Mouse (Mus musculus) CH12F3 (cell line): ENCODE measurements around the gene Rasgrp2.

Experiments
- in situ Hi-C: fragments of 300-500 bp; cut with MboI; formaldehyde crosslinking; loops from 2 replicates; pipeline ENCODE4 v1.14.3; 2020; ENCODE audit warnings: low sequenced_read_pairs

Gene Rasgrp2

DNA sequence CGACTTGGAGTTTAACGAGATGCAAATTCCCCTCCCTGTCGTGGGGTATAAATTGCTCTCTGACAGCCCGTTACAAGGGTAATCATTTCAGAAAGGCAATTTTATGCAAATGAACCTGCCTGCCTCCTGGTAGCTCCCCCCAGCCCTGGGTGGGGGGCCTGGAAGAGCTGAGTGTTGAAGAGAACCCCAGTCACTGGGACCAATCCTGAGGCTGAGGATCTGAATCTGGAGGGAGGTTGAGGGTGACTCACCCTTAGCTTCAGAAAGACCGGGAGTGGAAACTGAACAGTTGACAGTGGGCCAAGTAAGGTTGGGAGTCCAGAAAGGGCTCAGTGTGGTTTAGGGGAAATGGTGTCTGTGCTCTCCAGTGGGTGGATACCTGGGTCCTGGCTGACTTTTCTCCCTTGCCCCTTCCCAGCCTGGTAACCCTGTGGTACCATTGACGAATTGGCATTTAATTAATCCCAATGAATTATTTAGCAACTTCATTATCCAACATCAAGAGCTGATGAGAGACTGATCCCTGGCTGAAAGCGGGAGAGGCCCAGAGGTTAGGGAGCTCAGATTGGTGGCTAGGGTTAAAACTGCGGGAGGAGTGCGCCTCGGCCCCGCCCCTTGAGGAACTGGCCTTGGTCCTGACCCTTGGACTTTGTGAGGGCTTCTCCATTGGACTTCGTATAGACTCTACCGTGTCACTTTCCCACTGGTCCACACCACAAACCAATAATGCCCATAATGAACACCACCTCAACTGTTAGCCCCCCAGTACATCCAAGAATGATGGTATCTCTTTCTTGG lies 27.8 kb downstream of the Rasgrp2 start:
- in situ Hi-C loops: no loop called here

DNA sequence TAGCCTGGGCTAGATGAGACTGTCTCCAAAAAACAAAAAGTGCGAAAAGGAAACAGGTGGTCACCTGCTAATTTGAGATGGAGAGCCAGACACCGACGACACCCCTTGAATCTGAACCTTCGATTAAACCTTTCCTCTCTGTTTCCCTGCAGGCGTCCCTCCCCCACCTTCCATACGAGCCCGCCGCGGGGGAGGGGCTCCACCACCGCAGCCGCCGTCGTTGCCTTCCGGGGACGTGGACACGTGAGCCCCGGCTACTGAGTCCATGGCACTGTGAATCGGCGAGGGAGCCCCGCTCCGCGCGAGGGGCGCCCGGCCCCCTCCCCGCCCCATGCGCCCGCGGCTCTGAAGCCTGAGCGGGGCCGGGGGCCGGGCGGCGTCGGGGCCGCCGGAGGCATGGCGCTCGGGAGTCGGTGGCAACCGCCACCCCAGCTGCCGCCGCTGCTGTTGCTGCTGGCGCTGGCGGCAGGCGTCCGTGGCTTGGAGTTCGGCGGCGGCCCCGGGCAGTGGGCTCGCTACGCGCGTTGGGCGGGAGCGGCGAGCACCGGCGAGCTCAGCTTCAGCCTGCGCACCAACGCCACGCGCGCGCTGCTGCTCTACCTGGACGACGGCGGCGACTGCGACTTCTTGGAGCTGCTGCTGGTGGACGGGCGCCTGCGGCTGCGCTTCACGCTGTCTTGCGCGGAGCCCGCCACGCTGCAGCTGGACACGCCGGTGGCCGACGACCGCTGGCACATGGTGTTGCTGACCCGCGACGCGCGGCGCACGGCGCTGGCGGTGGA lies 28.7 kb downstream of the Rasgrp2 start:
- in situ Hi-C loops: no loop called here

DNA sequence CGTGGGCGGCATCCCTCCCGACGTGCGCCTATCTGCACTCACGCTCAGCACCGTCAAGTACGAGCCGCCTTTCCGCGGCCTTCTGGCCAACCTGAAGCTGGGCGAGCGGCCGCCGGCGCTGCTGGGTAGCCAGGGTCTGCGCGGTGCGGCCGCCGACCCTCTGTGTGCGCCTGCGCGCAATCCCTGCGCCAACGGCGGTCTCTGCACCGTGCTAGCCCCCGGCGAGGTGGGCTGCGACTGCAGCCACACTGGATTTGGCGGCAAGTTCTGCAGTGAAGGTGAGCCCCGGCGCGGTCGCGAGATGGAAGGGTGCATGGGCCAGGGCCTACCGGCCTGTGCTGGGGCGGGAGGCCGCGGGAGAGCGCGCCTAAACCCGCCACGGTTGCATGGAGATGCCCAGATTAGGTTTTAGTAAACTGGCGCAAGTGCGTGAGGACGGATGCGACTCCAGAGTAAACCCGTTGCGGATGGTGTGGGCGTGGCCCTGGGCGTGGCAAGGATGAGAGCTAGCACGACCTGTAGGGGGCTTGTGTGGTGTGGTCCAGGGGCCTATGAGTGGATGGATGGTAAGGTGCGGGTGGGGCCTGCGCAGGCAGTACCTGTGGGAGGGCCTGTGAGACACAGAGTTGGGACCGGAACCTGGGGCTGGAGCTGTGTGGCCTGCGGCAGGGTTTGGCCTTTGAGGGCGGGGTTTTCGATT lies 29.5 kb downstream of the Rasgrp2 start:
- in situ Hi-C loops: no loop called here

DNA sequence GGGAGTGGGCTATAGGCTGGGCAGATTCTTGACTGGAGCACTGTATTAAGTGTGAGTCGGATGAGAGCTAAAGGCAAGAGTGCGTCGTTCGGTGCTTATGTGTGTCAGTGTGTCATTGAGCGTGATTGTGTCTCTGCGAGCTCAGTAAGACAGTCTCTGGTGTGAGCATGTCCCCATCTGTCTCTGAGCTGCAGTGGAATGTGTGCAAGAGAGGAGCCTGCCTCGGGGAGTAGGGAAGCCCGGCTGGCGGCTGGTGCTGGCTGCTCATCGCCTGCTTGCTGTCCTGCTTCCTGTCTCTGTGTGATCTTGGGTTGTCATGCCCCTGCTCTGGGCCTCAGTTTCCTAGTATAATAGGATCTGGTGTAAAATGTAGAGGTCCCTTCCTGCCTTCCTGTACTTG lies 43.9 kb downstream of the Rasgrp2 start:
- in situ Hi-C loops: no loop called here

DNA sequence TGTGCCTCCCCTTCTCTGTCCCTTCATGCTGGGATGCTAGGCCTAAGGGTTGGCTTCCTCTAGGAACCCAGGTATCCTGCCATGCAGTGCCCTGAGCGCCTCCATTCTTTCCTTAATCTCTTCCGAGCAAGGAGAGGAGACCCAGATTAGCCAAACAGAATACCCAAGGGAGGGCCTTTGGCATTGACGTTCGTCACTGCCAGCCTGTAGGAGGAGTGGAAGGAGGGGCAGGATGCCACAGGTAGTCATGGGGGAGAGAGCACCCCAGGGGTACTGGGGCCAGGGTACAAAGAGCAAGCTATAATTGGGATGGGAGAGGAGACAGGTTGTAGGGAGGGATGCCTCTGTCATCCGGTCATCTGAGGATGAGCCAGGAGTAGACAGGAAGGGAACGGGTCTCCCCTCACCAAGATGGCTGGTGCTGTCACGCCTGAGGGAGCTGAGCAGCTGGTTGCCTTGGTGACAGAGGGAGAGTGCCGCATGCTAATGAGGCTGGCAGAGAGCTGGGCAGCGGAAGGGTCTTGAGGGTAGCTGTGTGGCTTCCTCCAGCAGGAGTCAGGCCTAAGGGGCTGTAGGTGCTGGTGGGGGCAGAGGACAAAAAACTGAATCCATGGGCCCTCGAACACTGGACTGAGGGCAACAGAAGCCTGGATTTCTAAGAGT lies 46.8 kb downstream of the Rasgrp2 start:
- in situ Hi-C loops: no loop called here

DNA sequence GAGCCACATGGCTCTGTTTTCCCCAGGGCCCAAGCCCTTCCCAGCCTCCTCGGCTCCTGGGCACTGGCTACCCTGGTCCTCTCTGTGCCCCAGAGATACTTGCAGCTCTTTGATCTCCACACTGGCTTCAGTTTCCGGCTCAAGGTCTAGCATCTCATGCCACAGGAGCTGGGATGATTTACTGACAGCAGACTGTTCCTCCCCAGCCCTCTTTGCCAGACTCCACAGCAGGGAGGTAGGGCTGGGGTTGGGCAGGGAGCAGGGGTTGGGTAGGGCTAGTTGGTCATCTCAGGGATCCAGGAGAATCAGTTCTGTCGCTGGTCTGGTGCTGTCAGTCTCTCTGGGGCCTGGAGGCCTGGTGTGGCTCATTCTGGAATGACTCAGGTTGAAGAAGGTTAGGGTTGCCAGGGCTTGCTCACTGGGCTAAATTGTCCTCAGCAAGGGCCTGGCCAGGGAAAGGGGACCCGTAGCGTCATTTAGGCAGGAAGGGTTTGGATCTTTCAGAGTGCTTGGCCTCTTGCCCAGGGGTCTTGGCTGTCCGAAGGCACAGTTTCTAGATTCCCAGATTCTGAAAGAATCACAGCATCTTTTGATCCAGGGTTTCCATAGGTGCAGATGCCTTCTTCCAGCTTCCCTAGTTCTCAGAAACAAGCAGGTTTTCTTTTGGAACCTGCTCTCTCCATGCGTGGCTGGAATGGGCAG lies 47.7 kb downstream of the Rasgrp2 start:
- in situ Hi-C loops: no loop called here

DNA sequence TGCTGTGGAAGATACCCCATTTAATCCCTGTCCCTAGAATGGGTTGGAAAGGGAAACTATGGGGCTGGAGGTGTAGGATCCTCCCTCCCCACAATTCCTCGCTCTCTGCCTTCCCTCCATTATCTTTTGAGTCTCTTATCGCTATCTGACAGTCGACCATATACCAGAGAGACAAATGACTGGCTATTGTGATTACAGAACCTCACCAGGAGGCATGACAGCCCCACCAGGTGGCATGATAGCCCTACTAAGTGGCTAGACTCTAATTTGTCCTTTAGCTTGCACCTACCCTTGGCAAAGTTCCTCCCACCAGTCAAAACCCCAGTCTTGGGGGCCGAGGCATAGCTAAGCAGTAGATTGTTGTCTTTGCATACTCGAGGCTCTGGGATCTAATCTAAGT lies 49.6 kb downstream of the Rasgrp2 start:
- in situ Hi-C loops: no loop called here

DNA sequence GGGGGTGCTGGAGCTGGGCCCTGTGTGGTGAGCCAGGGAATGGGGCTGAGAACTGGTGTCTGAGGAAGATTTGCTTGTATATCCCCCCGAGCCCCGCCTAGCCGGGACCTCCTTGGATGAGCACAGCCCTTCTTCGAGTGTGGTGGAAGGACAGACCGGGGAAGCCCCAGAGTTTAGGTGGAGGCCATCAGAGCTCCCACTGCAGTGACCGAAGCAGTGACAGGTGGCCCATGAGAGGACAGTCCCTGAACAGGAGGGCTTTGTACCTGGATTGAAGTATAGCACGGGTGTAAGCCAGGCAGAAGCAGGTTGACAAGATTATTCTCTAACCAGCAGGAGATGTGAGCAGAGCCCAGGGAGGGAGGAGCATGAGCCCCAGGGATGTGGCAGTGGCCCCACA lies 50.7 kb downstream of the Rasgrp2 start:
- in situ Hi-C loops: no loop called here

DNA sequence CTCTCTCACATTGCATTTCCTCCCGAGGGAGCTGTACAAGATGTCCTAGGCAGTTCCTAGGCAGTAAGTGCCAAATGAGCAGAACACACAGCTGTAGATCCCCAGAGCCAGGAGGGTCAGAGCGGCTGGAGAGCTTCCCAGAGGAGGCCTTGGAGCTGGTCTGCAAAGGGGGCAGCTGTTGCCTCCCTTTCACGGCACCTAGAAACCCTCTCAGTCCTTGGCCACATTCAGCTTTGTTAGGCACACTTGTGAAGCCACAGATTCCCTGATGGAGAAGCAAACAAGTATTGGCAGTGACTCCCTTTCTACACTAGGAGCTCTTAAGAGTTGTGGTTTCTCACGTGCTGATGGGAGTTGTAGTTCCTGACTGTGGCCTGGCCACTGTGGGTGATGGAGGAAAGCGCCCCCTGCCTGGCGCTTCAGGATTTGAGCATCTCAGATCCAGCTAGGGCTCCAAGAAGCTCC lies 52.9 kb downstream of the Rasgrp2 start:
- in situ Hi-C loops: no loop called here

DNA sequence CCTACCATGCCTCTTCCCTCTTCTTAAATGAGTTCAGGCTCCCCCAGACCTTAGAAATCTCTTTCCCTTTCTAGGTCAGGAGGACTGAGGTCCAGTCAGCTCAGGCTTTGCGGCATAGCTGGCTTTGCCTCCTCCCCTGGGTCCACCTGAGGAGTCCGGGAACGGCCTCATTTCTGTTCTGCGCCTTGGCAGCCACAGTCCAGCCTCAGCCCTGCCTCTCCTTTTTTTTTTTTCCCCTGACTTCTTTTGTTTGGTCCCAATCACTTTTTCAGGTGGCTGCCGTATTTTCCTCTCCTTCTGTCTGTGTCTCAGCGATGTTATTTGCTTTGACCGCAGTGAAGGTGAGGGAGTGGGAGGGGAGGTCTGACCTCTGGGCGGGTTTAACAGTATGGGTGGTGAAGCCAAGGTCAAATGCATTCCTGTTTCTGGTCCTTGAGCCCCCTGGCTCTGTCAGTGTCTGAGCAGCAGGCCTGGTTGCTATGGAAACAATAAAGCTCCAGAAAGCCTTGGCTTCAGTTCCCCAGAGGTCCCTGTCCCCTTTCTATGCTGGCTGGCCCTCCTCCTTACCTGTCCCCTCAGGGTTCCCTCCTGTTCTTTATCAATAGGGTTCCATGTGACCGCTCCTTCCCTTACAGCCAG lies 53.7 kb downstream of the Rasgrp2 start:
- in situ Hi-C loops: no loop called here

DNA sequence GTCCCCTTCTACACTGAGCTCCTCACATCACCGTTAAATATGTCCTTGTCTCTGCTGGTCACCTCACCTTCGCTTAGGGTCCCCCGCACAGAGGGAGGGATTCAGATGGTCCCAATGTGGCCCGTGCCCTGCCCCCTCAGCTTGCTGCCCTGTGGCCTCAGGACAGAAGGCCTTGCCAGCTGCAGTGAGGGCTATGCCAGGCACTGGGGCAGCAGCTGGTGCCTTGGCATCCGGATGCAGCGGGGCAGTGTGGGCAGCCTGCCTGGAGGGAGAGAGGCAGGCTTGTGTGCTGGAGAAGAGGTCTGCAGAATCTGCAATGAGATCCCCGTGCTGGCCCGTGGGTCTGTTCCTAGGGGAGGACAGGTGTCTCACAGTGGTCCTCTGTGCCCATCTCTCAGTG lies 54.2 kb downstream of the Rasgrp2 start:
- in situ Hi-C loops: no loop called here

DNA sequence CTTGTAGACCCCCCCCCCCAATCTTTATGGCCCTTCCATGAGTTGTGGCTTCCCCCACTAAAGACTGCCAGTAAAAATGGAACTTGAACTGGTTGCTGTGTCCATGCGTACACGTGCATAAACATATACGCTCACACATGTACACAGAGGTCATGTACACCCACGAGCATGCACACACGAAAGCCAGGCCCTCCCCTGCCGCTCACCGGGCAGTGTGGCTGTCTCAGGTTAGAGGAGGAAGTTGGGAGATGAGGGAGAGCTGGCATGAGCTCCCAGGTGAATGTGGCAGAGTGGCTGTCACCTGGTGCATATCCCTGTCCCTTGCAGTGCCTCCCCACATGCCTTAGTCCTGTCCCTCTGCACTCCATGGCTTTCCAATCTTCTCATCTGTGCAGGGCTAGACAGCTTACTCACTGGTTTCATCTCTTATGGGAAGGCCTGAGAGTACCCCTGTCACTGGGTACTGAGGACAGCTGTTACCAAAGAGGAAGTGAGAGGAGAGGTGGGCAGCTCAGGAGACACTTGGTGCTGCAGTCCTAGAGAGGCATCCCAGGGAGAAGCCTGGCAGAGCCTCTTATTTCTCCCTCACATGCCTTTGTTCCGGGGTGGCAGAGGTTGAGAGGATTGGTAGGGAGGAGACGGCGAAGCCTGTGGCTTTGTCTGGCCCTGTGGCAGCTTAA lies 55.0 kb downstream of the Rasgrp2 start:
- in situ Hi-C loops: no loop called here

DNA sequence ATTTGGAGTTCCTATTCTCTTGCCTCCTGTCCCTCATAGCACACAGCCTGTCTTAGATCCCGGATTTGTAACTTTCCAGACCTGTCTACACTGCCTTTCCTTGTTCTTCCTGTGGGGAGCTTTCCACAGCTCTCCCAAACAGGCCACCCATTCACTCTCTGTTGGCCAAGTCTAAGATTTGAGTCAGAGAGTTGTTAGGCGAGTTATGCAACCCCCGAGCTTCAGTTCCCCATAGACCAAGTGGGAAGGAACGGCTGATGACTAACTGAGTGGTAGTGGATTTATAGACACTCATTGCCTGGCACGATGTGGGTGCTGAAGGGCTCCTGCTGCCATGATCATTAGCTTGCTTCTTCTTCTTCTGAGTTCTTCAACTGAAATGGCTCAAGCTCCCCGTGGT lies 60.4 kb downstream of the Rasgrp2 start:
- in situ Hi-C loops: no loop called here

DNA sequence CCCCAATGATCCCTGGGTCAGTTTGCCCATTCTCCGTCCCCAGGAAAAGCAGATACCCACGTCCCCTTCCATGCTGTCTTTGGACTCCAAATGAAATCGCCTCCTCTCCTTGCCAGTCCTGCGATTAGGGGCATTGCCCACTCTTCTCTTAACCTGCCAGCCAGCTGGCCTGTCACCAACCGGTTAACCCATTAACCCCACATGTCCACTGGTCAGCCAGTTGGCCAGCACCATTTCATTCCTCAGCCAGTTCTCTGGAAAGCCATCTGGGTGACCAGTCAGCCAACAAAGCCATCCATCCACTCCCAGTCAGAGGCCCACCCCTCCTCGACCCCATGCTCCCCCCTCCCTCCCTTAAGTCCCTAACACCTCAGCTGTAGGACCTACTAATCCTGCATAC lies 63.7 kb downstream of the Rasgrp2 start:
- in situ Hi-C loops: no loop called here

DNA sequence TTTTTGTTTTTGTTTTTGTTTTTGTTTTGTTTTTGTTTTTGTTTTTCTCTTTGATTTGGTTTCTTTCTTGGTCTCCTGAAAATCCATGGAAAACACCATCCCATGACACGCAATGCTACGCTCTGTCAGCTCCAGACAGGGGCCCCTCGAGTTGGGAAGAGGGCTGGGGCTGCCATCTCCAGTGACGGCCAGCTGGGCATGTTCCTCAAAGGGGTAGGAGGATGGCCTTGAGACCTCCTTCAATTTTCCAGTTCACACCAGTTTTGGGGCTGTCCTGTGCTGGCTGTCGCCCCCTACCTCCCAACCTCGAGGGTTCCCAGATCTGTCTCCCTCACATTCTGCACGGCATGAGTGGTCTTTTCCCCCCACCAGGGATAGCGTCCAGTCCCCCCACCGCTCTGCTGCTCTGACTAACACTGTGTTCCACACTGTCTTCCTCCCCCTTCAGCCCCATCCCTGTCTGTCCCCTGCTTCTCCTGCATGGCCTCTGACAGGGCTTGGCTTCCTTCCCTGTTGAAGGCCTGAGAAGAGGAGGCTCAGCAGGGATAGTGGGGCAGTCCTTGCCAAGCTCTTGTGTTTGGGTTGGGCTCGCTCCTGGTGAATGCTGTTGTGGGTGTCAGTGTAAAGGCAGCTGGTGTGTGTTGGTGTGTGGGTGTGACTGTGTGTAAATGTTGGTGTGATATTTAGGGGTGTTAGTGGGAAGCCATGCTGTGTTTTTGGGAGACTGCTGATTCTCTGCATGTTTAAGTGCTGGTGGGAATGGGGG lies 65.3 kb downstream of the Rasgrp2 start:
- in situ Hi-C loops: no loop called here
